Mouse (Mus musculus): ENCODE results near the gene Gm572.
A peak's percentile ranks its signal among the peaks of the same experiment; 100 is the strongest.

Gene Gm572

DNA sequence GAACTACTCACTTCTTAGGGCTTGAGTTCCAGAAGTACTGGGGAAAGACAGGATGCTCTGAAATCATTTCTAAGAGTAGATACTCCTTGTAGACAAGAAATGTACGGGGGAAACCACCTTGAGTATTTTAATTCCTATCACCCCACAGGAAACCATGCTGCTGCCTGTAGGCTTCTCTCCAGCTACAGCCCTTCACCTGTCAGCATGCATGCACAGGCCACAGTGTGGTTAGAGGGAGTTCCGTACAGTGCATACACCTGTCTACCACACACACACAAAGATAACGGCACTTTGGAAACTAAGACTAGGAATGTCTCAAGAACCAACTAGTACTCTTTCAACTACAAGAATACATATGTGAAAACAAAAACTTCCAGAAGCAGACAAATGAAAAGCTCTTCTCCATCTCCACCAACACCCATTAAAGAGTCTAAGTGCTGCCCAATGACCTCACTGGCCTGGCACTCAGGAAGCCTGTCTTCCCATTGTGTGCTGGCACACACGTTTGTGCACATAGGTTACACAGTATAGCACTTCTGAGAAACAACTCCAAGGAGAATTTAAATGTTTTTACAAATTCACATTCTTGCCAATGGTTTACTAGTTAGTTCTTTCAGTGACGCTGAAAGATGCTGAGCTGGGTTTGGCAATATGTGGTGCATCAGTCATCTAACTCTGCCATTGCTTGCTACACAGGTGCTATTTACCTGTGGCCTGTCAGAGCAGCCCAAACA, 32.3 kb upstream of the Gm572 start:
- peaks cover 7% of the 10 kb centered on the region; the same call in 1 of the 2 replicates for H3K36me3 ChIP-seq (ENCODE audit: control insufficient read depth, insufficient read depth, low read length, poor library complexity, severe bottlenecking)
- DNase-seq (ENCODE audit: low read depth, low spot score): no peak
- H3K27me3 ChIP-seq (ENCODE audit: control insufficient read depth, insufficient read depth, low read length, poor library complexity, severe bottlenecking): no peaks in the 10 kb centered on the region

- peaks cover 11% of the 10 kb centered on the region; the same call in 1 of the 2 replicates for H3K36me3 ChIP-seq (ENCODE audit: control insufficient read depth, insufficient read depth, low read length, poor library complexity, severe bottlenecking)
- H3K27me3 ChIP-seq (ENCODE audit: control insufficient read depth, insufficient read depth, low read length, poor library complexity, severe bottlenecking): no peaks in the 10 kb centered on the region
- DNase-seq (ENCODE audit: low read depth, low spot score): no peak
These were observed 30.6 kb upstream of the Gm572 start for GRCm38 (mm10) chr4:148612557-148612956.

DNA sequence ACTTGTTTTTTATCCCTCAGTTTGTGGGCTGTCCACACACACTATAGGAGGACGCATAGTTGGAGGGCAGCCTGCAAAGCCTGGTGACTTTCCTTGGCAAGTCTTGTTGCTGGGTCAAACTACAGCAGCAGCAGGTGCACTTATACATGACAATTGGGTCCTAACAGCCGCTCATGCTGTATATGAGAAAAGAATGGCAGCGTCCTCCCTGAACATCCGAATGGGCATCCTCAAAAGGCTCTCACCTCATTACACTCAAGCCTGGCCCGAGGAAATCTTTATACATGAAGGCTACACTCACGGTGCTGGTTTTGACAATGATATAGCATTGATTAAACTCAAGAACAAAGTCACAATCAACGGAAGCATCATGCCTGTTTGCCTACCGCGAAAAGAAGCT, 29.4 kb upstream of the Gm572 start:
- H3K36me3 ChIP-seq (ENCODE audit: control insufficient read depth, insufficient read depth, low read length, poor library complexity, severe bottlenecking): peaks cover 17% of the 10 kb centered on the region; the same call in 1 of the 2 replicates
- no peak for DNase-seq (ENCODE audit: low read depth, low spot score)
- H3K27me3 ChIP-seq (ENCODE audit: control insufficient read depth, insufficient read depth, low read length, poor library complexity, severe bottlenecking): no peaks in the 10 kb centered on the region

DNA sequence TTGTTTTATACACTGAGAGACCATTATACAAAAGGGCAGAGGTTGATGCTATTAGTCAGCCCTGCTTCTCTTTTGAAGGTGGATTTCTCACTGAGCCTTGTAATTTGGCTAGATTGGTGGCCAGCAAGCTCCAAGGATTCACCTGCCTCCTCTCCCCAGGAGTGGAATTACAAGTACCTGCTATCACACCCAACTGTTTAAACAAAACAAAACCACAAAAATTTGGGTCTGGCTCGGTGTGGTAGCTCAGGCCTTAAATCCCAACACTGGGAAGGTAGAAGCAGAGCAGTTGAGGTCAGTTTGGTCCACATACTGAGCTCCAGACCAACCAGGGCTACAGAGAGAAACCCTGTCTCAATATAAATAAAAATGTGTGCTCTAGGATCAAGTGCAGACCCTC, 23.3 kb upstream of the Gm572 start:
- Histone ChIP-seq H3K27me3 (ENCODE audit: control insufficient read depth, insufficient read depth, low read length, poor library complexity, severe bottlenecking) (no peaks in the 10 kb centered on the region), H3K36me3 (ENCODE audit: control insufficient read depth, insufficient read depth, low read length, poor library complexity, severe bottlenecking) (peaks cover 36% of the 10 kb centered on the region; the same call in 1 of the 2 replicates)
- DNase-seq (ENCODE audit: low read depth, low spot score): no peak

GRCm38 (mm10) chr4:148620718-148621117, 22.4 kb upstream of the Gm572 start:
- no peak for DNase-seq (ENCODE audit: low read depth, low spot score)
- H3K36me3 ChIP-seq (ENCODE audit: control insufficient read depth, insufficient read depth, low read length, poor library complexity, severe bottlenecking): peaks cover 37% of the 10 kb centered on the region; the same call in 1 of the 2 replicates
- no peaks in the 10 kb centered on the region for H3K27me3 ChIP-seq (ENCODE audit: control insufficient read depth, insufficient read depth, low read length, poor library complexity, severe bottlenecking)

DNA sequence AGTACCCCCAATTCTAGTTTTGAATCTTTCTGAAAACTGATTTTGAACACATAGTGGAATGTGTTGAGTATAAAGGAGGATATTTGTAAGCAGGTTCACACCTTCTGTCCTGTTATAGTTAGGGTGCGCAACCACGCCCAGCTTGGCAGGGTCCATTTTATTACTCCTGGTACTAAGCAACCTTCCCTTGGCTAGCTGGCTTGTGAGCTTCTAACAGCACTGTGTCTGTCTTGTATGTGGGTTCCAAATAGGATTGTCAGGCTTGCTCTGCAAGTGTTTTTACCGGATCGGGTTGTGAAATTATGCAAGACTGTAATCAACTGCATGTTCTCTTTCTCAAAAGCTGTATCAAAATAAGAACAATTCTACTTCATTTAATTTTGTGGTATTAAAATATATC, 20.6 kb upstream of the Gm572 start:
- H3K27me3 ChIP-seq (ENCODE audit: control insufficient read depth, insufficient read depth, low read length, poor library complexity, severe bottlenecking): no peaks in the 10 kb centered on the region
- H3K36me3 ChIP-seq (ENCODE audit: control insufficient read depth, insufficient read depth, low read length, poor library complexity, severe bottlenecking): peaks cover 32% of the 10 kb centered on the region; the same call in 1 of the 2 replicates
- no peak for DNase-seq (ENCODE audit: low read depth, low spot score)

DNA sequence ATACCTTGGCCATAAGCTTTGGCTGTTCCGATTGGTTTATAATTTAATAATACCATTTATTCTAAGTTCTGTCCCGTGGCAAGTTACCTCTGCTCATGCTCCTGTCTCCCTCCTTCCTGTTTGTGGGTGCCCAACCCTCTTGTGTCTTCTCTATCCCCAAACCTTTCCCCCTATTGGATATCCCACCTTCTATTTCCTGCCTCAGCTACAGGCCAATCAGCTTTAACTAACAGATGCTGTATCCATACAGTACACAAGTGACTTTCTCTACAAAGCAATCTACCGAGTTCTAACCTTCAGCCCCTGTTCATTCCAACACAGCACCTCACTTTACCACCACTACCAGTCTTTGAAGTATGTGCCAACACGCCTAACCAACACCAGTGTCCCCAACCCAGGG, 19.5 kb upstream of the Gm572 start:
- H3K36me3 ChIP-seq (ENCODE audit: control insufficient read depth, insufficient read depth, low read length, poor library complexity, severe bottlenecking): peaks cover 27% of the 10 kb centered on the region; the same call in 1 of the 2 replicates

GRCm38 (mm10) chr4:148625010-148625409, 18.1 kb upstream of the Gm572 start:
- peaks cover 20% of the 10 kb centered on the region; the same call in 1 of the 2 replicates for H3K36me3 ChIP-seq (ENCODE audit: control insufficient read depth, insufficient read depth, low read length, poor library complexity, severe bottlenecking)
- no peaks in the 10 kb centered on the region for H3K27me3 ChIP-seq (ENCODE audit: control insufficient read depth, insufficient read depth, low read length, poor library complexity, severe bottlenecking)
- no peak for DNase-seq (ENCODE audit: low read depth, low spot score)

More for the DNA sequence above, 19.5 kb upstream of the Gm572 start:
- H3K27me3 ChIP-seq (ENCODE audit: control insufficient read depth, insufficient read depth, low read length, poor library complexity, severe bottlenecking): no peaks in the 10 kb centered on the region
- no peak for DNase-seq (ENCODE audit: low read depth, low spot score)

- peaks cover 18% of the 10 kb centered on the region; the same call in 1 of the 2 replicates for H3K36me3 ChIP-seq (ENCODE audit: control insufficient read depth, insufficient read depth, low read length, poor library complexity, severe bottlenecking)
- DNase-seq (ENCODE audit: low read depth, low spot score): peak; percentile 61
- no peaks in the 10 kb centered on the region for H3K27me3 ChIP-seq (ENCODE audit: control insufficient read depth, insufficient read depth, low read length, poor library complexity, severe bottlenecking)
These were observed 17.1 kb upstream of the Gm572 start for GRCm38 (mm10) chr4:148625756-148626622.

DNA sequence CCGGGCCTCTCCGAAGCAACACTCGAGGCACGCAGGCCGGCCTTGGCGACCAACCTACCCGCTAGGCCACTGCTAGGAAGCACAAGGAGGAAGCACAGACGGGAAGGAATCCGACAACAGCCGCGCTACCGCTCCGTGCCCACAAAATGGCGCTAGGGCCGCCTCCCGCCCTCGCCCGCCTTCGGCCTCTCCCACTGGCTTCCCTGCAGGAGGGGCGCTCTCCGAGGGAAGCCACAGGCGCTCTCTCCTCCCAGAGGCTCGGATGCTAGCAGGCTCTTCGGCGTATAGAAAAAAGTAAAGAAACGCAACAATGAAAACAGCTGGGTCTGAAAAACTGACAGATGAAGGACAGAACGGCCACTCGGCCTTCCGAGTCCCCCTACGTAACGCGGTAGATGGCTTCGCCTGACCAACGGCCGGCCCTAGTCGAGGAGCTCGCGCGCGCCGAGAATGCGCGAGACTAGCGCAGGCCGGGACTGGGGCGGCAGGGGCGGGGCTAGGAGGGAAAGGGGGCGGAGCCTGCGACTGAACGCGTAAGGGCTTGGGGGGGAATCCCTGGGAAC, 16.4 kb upstream of the Gm572 start, which contains the start of gene Tardbp:
Gene Tardbp, minus strand, starts transcription at position 397 of the 563 bp plus-strand sequence.
- peak; percentile 98 for DNase-seq (ENCODE audit: low read depth, low spot score)
- H3K27me3 ChIP-seq (ENCODE audit: control insufficient read depth, insufficient read depth, low read length, poor library complexity, severe bottlenecking): no peaks in the 10 kb centered on the region

GRCm38 (mm10) chr4:148627246-148627645, 15.9 kb upstream of the Gm572 start:
- peaks cover 10% of the 10 kb centered on the region; the same call in 1 of the 2 replicates for H3K36me3 ChIP-seq (ENCODE audit: control insufficient read depth, insufficient read depth, low read length, poor library complexity, severe bottlenecking)
- DNase-seq (ENCODE audit: low read depth, low spot score): no peak

More for the DNA sequence above, 16.4 kb upstream of the Gm572 start, which contains the start of gene Tardbp:
- peaks cover 12% of the 10 kb centered on the region; the same call in 1 of the 2 replicates for H3K36me3 ChIP-seq (ENCODE audit: control insufficient read depth, insufficient read depth, low read length, poor library complexity, severe bottlenecking)

GRCm38 (mm10) chr4:148632013-148632692, 11.0 kb upstream of the Gm572 start:
- no peaks in the 10 kb centered on the region for H3K36me3 ChIP-seq (ENCODE audit: control insufficient read depth, insufficient read depth, low read length, poor library complexity, severe bottlenecking)
- H3K27me3 ChIP-seq (ENCODE audit: control insufficient read depth, insufficient read depth, low read length, poor library complexity, severe bottlenecking): no peaks in the 10 kb centered on the region
- DNase-seq (ENCODE audit: low read depth, low spot score): peak; percentile 19

More at GRCm38 (mm10) chr4:148627246-148627645, 15.9 kb upstream of the Gm572 start:
- no peaks in the 10 kb centered on the region for H3K27me3 ChIP-seq (ENCODE audit: control insufficient read depth, insufficient read depth, low read length, poor library complexity, severe bottlenecking)

DNA sequence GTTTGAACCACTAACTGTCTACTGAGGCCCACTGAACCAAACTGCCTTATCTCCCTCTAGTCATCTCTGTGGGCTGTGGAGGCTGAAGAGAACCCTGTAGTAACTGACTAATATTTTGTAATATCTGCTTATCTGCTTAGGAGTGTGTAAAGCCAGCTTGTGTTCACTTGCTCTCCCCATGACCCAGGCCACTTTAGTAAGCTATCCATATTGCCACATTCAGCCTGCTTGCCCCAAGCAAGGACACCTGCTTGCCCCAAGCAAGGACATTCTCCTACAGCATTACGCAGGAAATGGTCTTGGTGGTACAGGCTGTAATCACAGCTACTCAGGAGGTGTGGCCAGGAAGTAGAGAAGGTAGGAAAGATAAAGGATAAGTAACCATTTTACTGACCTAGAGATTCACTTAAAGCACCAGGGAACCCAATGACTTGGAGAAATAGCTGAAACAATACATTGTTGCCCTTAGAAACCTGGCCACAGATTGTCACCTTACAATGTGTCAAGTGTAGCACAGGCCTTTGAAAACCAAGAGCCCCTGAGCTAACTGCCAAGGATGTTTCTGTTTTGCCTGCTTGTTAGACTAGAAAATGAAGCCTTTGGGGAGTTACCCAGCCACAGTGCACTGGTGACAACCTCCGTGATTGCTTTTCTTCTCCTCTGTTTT, 9.6 kb upstream of the Gm572 start:
- no peak for DNase-seq (ENCODE audit: low read depth, low spot score)
- Histone ChIP-seq H3K27me3 (ENCODE audit: control insufficient read depth, insufficient read depth, low read length, poor library complexity, severe bottlenecking) (no peaks in the 10 kb centered on the region), H3K36me3 (ENCODE audit: control insufficient read depth, insufficient read depth, low read length, poor library complexity, severe bottlenecking) (no peaks in the 10 kb centered on the region)

DNA sequence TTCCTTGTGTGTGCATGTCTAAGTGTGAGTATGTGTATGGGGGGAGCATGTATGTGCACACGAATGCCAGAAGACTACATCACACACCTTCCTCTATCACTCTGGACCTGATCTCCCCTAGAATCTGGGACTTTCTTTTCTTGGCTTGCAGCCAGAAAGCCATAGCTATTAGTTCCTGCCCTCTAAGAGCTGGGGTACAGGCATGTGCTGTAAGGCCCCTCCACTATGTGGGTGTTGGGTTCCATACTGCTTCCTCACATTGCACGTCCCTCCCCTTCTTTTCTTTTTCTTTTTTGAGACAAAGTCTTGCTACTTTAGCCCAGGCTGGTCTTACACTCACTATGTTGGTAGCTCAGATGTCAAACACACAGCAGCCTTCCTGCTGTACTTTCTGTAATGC, 7.8 kb upstream of the Gm572 start:
- no peaks in the 10 kb centered on the region for H3K36me3 ChIP-seq (ENCODE audit: control insufficient read depth, insufficient read depth, low read length, poor library complexity, severe bottlenecking)
- no peak for DNase-seq (ENCODE audit: low read depth, low spot score)
- H3K27me3 ChIP-seq (ENCODE audit: control insufficient read depth, insufficient read depth, low read length, poor library complexity, severe bottlenecking): no peaks in the 10 kb centered on the region
